Mouse (Mus musculus) G1E (cell line): ENCODE results near the gene Ncf1. TPM values are rescaled to one million over a fixed set of nuclear protein-coding genes. Genes with fewer than 3 reads are reported as not detected.

Source experiments
- ATAC-seq: 2 replicates; pipeline ENCODE4 v1.8.0; 2016; ENCODE audit warnings: mild to moderate bottlenecking; ENCODE audit not compliant: insufficient number of reproducible peaks, poor library complexity, low FRiP score, severe bottlenecking; ENCODE audit errors: extremely low read depth
- DNase-seq: peaks from one replicate; pipeline ENCODE4 v3.0.0; 2012; ENCODE audit warnings: low spot score
- H3K27me3 ChIP-seq: 2 replicates; pipeline ENCODE4 v1.6.1; 2012; ENCODE audit warnings: mild to moderate bottlenecking, low read length, inconsistent platforms; ENCODE audit not compliant: insufficient read depth
- H3K36me3 ChIP-seq: replicated peaks from 2 replicates; pipeline ENCODE3; 2012; ENCODE audit warnings: mild to moderate bottlenecking, inconsistent platforms
- H3K4me1 ChIP-seq: 2 replicates; pipeline ENCODE4 v1.6.1; 2012; ENCODE audit warnings: low read depth, low read length, inconsistent platforms, mixed read lengths; ENCODE audit not compliant: insufficient read depth
- H3K4me3 ChIP-seq: 2 replicates; pipeline ENCODE4 v1.5.1; 2012; ENCODE audit warnings: low read depth, mild to moderate bottlenecking, inconsistent platforms, low read length, moderate library complexity, mixed read lengths
- H3K9me3 ChIP-seq: replicated peaks from 2 replicates; pipeline ENCODE4 v1.6.1; 2012; ENCODE audit warnings: inconsistent platforms
- CTCF ChIP-seq: IDR thresholded peaks from 2 replicates; pipeline ENCODE4 v1.5.1; 2012; ENCODE audit warnings: low read depth, low read length, inconsistent platforms, mixed read lengths
- GATA1 ChIP-seq: IDR thresholded peaks from 2 replicates; pipeline ENCODE4 v1.6.1; 2012; ENCODE audit warnings: borderline replicate concordance, low read length, inconsistent platforms, mixed read lengths
- GATA2 ChIP-seq: IDR thresholded peaks from 2 replicates; pipeline ENCODE4 v1.6.1; 2012; ENCODE audit warnings: low read depth, low read length, inconsistent platforms, borderline replicate concordance
- POLR2AphosphoS5 ChIP-seq: IDR thresholded peaks from 2 replicates; pipeline ENCODE4 v1.6.1; 2012; ENCODE audit warnings: low read depth, low read length, inconsistent platforms; ENCODE audit not compliant: insufficient replicate concordance
- TAL1 ChIP-seq: conservative IDR thresholded peaks from 2 replicates; pipeline ENCODE4 v1.6.1; 2012; ENCODE audit warnings: low read depth, low read length, inconsistent platforms, mixed read lengths
- polyA plus RNA-seq: library from polyadenylated mRNA; stranded (reverse); fragments of >175 nt; gene quantifications from 2 replicates; pipeline ENCODE4 v1.2.3, GENCODE M21; 2012
- total RNA-seq, 2 experiments: library from RNA; stranded (forward) in 1 of 2; stranded (reverse) in 1 of 2; fragments of 200-1000 nt in 1 of 2; fragments of >200 nt in 1 of 2; fragmentation: Nextera tagmentation in 1 of 2; gene quantifications; 2 replicates each; pipeline ENCODE4 v1.2.3; 2014 to 2017

Ncf1 gene
- total and polyA plus RNA-seq, 3 experiments, result 2.0 to 27.8 (median 20.7) TPM

- DNase-seq (no peak), ATAC-seq (no peak)
- TF ChIP-seq CTCF, result no peak
- TF ChIP-seq POLR2AphosphoS5, result no peak
- TF ChIP-seq TAL1, result no peak
- no peak for TF ChIP-seq GATA1
- TF ChIP-seq GATA2, result no peak
- no peaks in the 10 kb centered on the region for H3K9me3 ChIP-seq
- H3K27me3 ChIP-seq, result no peaks in the 10 kb centered on the region
- no peak overlapping the region for H3K4me3 ChIP-seq
- H3K4me1 ChIP-seq, result peaks cover 6% of the 10 kb centered on the region; the same call in 1 of the 2 replicates
- peaks cover 96% of the 10 kb centered on the region for H3K36me3 ChIP-seq
Observed at GRCm38 (mm10) chr5:134260001-134260636, 30.7 kb upstream of the Ncf1 start.

- ATAC-seq (no peak), DNase-seq (no peak)
- TF ChIP-seq GATA1 (no peak), TAL1 (no peak), CTCF (no peak), GATA2 (no peak), POLR2AphosphoS5 (no peak)
- Histone ChIP-seq H3K4me1 (peaks cover 6% of the 10 kb centered on the region; the same call in 1 of the 2 replicates), H3K27me3 (no peaks in the 10 kb centered on the region), H3K9me3 (no peaks in the 10 kb centered on the region), H3K36me3 (peaks cover 96% of the 10 kb centered on the region), H3K4me3 (no peak overlapping the region)
Observed at GRCm38 (mm10) chr5:134258934-134259333, 29.5 kb upstream of the Ncf1 start.

GRCm38 (mm10) chr5:134258395-134258794 lies 29.0 kb upstream of the Ncf1 start:
- no peaks in the 10 kb centered on the region for H3K27me3 ChIP-seq
- TF ChIP-seq POLR2AphosphoS5, result no peak
- TF ChIP-seq GATA2, result no peak
- TF ChIP-seq CTCF, result no peak
- TF ChIP-seq TAL1, result no peak
- TF ChIP-seq GATA1, result no peak
- DNase-seq, result no peak
- peaks cover 6% of the 10 kb centered on the region; the same call in 1 of the 2 replicates for H3K4me1 ChIP-seq
- no peak for ATAC-seq
- H3K4me3 ChIP-seq, result no peak overlapping the region
- no peaks in the 10 kb centered on the region for H3K9me3 ChIP-seq
- peaks cover 96% of the 10 kb centered on the region for H3K36me3 ChIP-seq

- H3K4me3 ChIP-seq, result no peak overlapping the region
- no peak for ATAC-seq
Observed at GRCm38 (mm10) chr5:134257349-134258031, 28.1 kb upstream of the Ncf1 start.

GRCm38 (mm10) chr5:134255294-134255693 lies 25.9 kb upstream of the Ncf1 start:
- H3K27me3 ChIP-seq, result no peaks in the 10 kb centered on the region
- DNase-seq (no peak), ATAC-seq (no peak)
- no peak for TF ChIP-seq CTCF
- no peak for TF ChIP-seq POLR2AphosphoS5
- TF ChIP-seq GATA2, result no peak
- no peak for TF ChIP-seq GATA1
- TF ChIP-seq TAL1, result no peak
- H3K9me3 ChIP-seq, result no peaks in the 10 kb centered on the region
- no peak overlapping the region for H3K4me3 ChIP-seq
- peaks cover 8% of the 10 kb centered on the region; the same call in 1 of the 2 replicates for H3K4me1 ChIP-seq
- H3K36me3 ChIP-seq, result peaks cover 96% of the 10 kb centered on the region

More at GRCm38 (mm10) chr5:134257349-134258031, 28.1 kb upstream of the Ncf1 start:
- Histone ChIP-seq H3K4me1 (peaks cover 8% of the 10 kb centered on the region; the same call in 1 of the 2 replicates), H3K36me3 (peaks cover 96% of the 10 kb centered on the region), H3K27me3 (no peaks in the 10 kb centered on the region), H3K9me3 (no peaks in the 10 kb centered on the region)
- DNase-seq, result no peak
- TF ChIP-seq GATA2 (no peak), CTCF (no peak), POLR2AphosphoS5 (no peak), GATA1 (no peak), TAL1 (no peak)

GRCm38 (mm10) chr5:134253806-134254205 lies 24.4 kb upstream of the Ncf1 start:
- peaks cover 8% of the 10 kb centered on the region; the same call in 1 of the 2 replicates for H3K4me1 ChIP-seq
- DNase-seq (no peak), ATAC-seq (no peak)
- H3K27me3 ChIP-seq, result no peaks in the 10 kb centered on the region
- no peak overlapping the region for H3K4me3 ChIP-seq
- H3K36me3 ChIP-seq, result peaks cover 95% of the 10 kb centered on the region
- no peaks in the 10 kb centered on the region for H3K9me3 ChIP-seq
- TF ChIP-seq POLR2AphosphoS5, result no peak
- no peak for TF ChIP-seq GATA1
